Mouse (Mus musculus) embryonic facial prominence, embryonic 11.5 days (tissue): ENCODE results near the gene Cdc42ep3. TPM values are rescaled to one million over a fixed set of nuclear protein-coding genes. Genes with fewer than 3 reads are reported as not detected.

Experiments used
- ATAC-seq: fragments of 200-750 bp; cut with Nextera tagmentation; replicated peaks from 2 replicates; pipeline ENCODE4 v1.8.0; 2017; ENCODE audit warnings: low read depth; ENCODE audit not compliant: insufficient number of reproducible peaks, low FRiP score, low TSS enrichment
- DNase-seq: peaks from one replicate; pipeline ENCODE4 v3.0.0-alpha.2; 2015; ENCODE audit warnings: low spot score
- H3K27ac ChIP-seq: fragments of 300-500 bp; sonication (generic); replicated peaks from 2 replicates; pipeline ENCODE4 v1.5.1; 2014; ENCODE audit warnings: mild to moderate bottlenecking, low read depth, low read length, control low read depth
- H3K27me3 ChIP-seq: fragments of 300-500 bp; sonication (generic); 2 replicates; pipeline ENCODE4 v1.6.1; 2014; ENCODE audit warnings: mild to moderate bottlenecking, low read length, moderate library complexity, mixed read lengths; ENCODE audit not compliant: control insufficient read depth, insufficient read depth
- H3K36me3 ChIP-seq: fragments of 300-500 bp; sonication (generic); replicated peaks from 2 replicates; pipeline ENCODE4 v1.6.1; 2014; ENCODE audit warnings: low read depth, mild to moderate bottlenecking, low read length, moderate library complexity, mixed read lengths; ENCODE audit not compliant: control insufficient read depth, insufficient read depth
- H3K4me1 ChIP-seq: fragments of 300-500 bp; sonication (generic); 2 replicates; pipeline ENCODE4 v1.6.1; 2014; ENCODE audit warnings: low read length, mixed read lengths; ENCODE audit not compliant: control insufficient read depth, insufficient read depth
- H3K4me2 ChIP-seq: fragments of 300-500 bp; sonication (generic); 2 replicates; pipeline ENCODE4 v1.6.1; 2014; ENCODE audit warnings: low read depth, mild to moderate bottlenecking, control low read depth, low read length, moderate library complexity
- H3K4me3 ChIP-seq: fragments of 300-500 bp; sonication (generic); 2 replicates; pipeline ENCODE4 v1.5.1; 2014; ENCODE audit warnings: low read depth, low read length, control low read depth
- H3K9ac ChIP-seq: fragments of 300-500 bp; sonication (generic); replicated peaks from 2 replicates; pipeline ENCODE4 v1.6.1; 2014; ENCODE audit warnings: mild to moderate bottlenecking, control low read depth, low read length
- H3K9me3 ChIP-seq: fragments of 300-500 bp; sonication (generic); replicated peaks from 2 replicates; pipeline ENCODE4 v1.6.1; 2016; ENCODE audit warnings: mild to moderate bottlenecking, low read length, inconsistent platforms, mixed read lengths; ENCODE audit not compliant: control insufficient read depth
- WGBS: fragments of 180-500 bp; shearing (Covaris S2); extraction: QIAGEN DNeasy Blood & Tissue Kit; methylation state at CpG from one replicate; pipeline ENCODE4 v1.1.7; 2014; 5-methylcytosine and 5-hydroxymethylcytosine counted together
- polyA plus RNA-seq: library from polyadenylated mRNA; unstranded; fragments of >200 nt; fragmentation: Nextera tagmentation; extraction: Ambion mirVana; gene quantifications from 2 replicates; pipeline ENCODE4 v1.2.1, GENCODE M21; 2014

Gene Cdc42ep3
- polyA plus RNA-seq, 1 experiment from 2014 or later = 36.0 TPM

DNA sequence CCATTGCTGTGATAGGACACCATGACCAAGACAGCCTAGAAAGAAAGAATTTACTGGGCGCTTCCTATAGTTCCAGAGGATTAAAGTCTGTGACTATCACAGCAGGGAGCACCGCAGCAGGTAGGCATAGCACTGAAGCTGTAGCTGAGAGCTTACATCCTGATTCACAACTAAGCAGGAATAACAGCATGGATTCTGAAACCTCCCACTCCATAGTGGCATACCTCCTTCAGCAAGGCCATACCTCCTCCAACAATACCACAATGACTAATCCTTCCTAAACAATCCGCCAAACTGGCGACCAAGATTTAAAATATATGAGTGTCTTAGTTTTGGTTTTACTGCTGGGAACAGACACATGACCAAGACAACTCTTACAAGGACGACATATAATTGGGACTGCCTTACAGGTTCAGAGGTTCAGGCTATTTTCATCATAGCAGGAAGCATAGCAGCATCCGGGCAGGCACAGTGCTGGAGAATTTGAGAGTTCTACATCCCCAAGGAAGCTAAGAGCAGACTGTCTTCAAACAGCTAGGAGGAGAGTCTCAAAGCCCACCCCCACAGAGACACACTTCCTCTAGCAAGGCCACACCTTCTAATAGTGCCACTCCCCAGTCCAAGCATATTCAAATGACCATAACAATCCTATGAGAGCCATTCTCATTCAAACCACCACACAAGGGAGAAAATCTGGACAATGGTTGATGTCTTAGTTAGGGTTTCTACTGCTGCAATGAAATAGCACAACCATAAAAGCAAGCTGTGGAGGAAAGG, 21.7 kb upstream of the Cdc42ep3 start:
- WGBS = 62% methylated on average over 6 of the region's 6 CpGs
- H3K4me3 ChIP-seq = no peak overlapping the region
- no peak overlapping the region for H3K4me2 ChIP-seq
- H3K36me3 ChIP-seq = no peaks in the 10 kb centered on the region
- no peaks in the 10 kb centered on the region for H3K27me3 ChIP-seq
- H3K9ac ChIP-seq = no peak overlapping the region
- H3K9me3 ChIP-seq = no peaks in the 10 kb centered on the region
- H3K4me1 ChIP-seq = no peaks in the 10 kb centered on the region
- no peak overlapping the region for H3K27ac ChIP-seq
- ATAC-seq (no peak), DNase-seq (no peak)

DNA sequence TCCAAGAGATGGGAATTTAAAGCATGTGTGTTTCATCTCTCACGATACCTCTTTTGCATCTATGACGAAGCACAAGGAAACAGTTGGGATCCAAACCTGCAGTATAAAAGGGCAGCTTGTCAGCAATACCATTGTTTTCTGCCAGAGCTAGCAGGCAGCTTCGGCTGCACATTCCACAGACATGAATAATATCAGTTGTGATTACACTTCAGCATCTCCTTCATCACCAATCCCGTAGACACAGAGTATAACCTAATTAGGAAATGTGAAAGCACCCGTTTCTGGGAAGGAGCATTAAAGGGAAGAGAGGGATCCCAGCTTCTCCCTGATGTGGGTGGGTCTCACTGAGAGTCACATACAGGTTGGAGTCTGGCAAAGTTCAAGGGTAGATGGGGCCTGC, 18.1 kb upstream of the Cdc42ep3 start:
- WGBS = 79% methylated on average over 5 of the region's 5 CpGs
- no peak overlapping the region for H3K27ac ChIP-seq

DNA sequence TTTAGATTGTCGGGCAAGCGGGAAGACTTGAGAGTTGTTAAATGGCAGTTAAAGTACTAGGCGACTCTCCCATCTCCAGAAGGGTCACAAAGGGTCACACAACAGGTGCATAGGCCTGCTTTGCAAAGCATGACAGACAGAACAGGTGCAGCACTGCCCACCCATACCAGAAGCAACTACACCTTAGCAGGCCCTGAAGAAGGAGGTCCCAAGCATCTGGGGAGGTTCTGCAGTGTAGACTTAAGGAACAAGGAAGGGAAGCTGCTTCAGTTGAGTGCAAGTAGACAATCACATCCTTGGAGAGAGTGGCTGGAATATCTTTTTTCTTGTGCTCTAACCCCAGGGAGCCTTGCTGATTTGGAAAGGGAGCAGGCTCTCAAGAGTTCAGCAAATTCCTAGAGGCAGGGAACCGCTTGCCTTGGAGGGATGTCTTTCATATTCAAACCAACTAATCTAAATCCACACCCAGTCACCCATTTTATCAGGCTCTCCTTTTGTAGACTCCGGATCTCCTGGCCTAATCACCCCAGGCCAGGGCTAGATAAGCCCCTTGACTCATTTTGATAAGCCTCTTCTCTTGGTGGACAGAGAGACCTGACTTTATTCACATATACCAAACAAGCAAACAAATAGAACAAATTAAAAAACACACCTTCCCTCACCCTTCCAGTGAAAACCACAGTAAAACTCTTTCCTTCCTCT, 10.0 kb upstream of the Cdc42ep3 start:
- no peak overlapping the region for H3K4me3 ChIP-seq
- no peak overlapping the region for H3K4me2 ChIP-seq
- H3K36me3 ChIP-seq = no peaks in the 10 kb centered on the region
- no peak overlapping the region for H3K27ac ChIP-seq
- no peaks in the 10 kb centered on the region for H3K4me1 ChIP-seq
- no peaks in the 10 kb centered on the region; the same call in 1 of the 2 replicates for H3K27me3 ChIP-seq
- no peaks in the 10 kb centered on the region for H3K9me3 ChIP-seq
- DNase-seq (no peak), ATAC-seq (no peak)
- 26% methylated on average over 5 of the region's 5 CpGs for WGBS
- H3K9ac ChIP-seq = no peak overlapping the region

More for the DNA sequence above, 18.1 kb upstream of the Cdc42ep3 start:
- no peaks in the 10 kb centered on the region for H3K9me3 ChIP-seq
- no peak overlapping the region for H3K4me3 ChIP-seq
- no peaks in the 10 kb centered on the region for H3K27me3 ChIP-seq
- no peak overlapping the region for H3K9ac ChIP-seq
- no peaks in the 10 kb centered on the region for H3K4me1 ChIP-seq
- no peaks in the 10 kb centered on the region for H3K36me3 ChIP-seq
- ATAC-seq = no peak
- DNase-seq = no peak
- no peak overlapping the region for H3K4me2 ChIP-seq

DNA sequence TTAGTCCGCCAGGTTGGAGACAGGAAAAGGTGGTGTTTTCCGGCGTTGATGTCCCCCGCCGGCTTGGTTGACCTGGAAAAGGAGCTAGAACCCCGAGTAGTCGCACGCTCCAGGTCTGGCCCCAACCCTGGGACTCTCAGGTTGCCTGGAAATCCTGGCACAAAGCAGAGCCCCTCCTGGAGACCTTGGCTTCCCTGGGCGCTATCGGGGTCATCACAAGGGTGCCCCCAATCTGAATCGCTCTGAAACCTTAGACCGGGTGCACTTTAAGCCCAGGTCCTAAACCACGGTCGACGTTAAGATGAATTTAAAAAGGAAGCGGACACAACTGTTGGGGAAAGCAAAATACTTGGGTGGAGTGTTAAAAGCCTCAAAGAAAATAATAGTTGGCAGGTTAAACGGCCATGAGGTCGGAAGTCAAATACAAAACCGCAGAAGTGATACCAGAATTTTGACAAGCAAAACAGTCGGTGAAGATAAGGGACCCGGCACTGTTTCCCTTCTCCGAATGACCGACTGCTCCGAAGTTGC, 1.2 kb upstream of the Cdc42ep3 start:
- ATAC-seq (peak; percentile 6; the same call in 1 of the 2 replicates), DNase-seq (peak; percentile 49)
- Histone ChIP-seq H3K4me2 (peak overlapping the region; percentile 97), H3K27me3 (no peaks in the 10 kb centered on the region; the same call in 1 of the 2 replicates), H3K27ac (no peak overlapping the region), H3K36me3 (no peaks in the 10 kb centered on the region), H3K9ac (peak overlapping the region; percentile 69; the same call in 1 of the 2 replicates), H3K4me3 (peak overlapping the region; percentile 69), H3K9me3 (no peaks in the 10 kb centered on the region), H3K4me1 (no peaks in the 10 kb centered on the region)
- 8% methylated on average over 24 of the region's 24 CpGs for WGBS

DNA sequence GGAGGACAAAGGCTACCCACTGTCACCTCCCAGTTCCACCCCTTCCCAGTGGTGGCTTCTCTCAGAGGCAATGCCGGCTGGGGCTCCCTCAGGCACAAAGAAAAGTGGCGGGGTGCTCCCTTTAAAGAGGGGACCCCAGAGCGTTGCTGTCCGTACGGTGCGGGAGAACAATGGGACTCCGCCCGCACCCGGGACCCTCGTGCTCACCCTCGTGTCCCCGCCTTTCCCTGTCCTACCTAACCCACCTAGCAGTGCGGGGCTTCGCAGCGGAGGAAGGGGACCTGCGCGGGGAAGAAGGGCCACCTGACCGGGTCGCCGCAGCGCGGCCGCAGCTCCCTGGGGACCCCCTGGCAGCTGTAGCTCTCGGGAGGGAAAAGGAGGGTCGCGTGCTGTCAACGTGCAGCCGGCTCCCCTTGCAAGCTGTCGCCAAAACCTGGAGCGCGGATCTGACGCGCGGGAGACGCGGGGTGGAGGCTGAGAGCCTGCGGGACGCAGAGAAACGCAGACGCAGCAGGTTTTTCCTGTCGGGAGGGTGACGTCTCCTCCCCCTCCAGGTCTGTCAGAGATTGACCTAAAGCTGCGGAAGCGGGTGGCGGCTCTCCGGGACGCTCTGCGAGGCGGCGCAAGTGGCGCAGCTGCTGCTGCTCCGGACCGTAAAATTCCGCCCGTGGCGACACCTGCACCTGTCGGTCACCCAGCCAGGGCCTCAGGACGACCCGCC, 540 bp upstream of the Cdc42ep3 start:
- under 1% methylated on average over 58 of the region's 59 CpGs for WGBS
- ATAC-seq (peak; percentile 61), DNase-seq (peak; percentile 72)
- Histone ChIP-seq H3K4me2 (peak overlapping the region; percentile 97), H3K4me1 (no peaks in the 10 kb centered on the region), H3K36me3 (no peaks in the 10 kb centered on the region), H3K27me3 (no peaks in the 10 kb centered on the region; the same call in 1 of the 2 replicates), H3K27ac (peak overlapping the region; percentile 43), H3K9me3 (no peaks in the 10 kb centered on the region), H3K9ac (peak overlapping the region; percentile 69), H3K4me3 (peak overlapping the region; percentile 69)

DNA sequence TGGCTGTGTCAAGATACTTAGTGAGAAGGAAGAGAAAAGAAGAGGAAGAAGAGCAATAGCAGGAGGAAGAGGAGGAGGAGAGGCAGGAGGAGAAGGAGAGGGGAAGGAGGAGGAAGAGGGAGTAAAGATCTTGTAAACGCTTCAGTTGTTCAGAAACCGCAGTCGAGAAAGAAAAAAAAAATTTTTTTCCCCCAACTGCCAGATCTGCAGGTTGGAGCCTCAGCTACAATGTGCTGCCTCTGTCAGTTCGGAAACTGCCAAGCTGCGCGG, 782 bp downstream of the Cdc42ep3 start:
- H3K9ac ChIP-seq = peak overlapping the region; percentile 69
- H3K27ac ChIP-seq = no peak overlapping the region
- peak overlapping the region; percentile 69 for H3K4me3 ChIP-seq
- DNase-seq (no peak), ATAC-seq (no peak)
- H3K9me3 ChIP-seq = no peaks in the 10 kb centered on the region
- H3K4me2 ChIP-seq = peak overlapping the region; percentile 97
- WGBS = 0% methylated on average over 6 of the region's 6 CpGs
- no peaks in the 10 kb centered on the region; the same call in 1 of the 2 replicates for H3K27me3 ChIP-seq
- H3K4me1 ChIP-seq = no peaks in the 10 kb centered on the region
- H3K36me3 ChIP-seq = no peaks in the 10 kb centered on the region

DNA sequence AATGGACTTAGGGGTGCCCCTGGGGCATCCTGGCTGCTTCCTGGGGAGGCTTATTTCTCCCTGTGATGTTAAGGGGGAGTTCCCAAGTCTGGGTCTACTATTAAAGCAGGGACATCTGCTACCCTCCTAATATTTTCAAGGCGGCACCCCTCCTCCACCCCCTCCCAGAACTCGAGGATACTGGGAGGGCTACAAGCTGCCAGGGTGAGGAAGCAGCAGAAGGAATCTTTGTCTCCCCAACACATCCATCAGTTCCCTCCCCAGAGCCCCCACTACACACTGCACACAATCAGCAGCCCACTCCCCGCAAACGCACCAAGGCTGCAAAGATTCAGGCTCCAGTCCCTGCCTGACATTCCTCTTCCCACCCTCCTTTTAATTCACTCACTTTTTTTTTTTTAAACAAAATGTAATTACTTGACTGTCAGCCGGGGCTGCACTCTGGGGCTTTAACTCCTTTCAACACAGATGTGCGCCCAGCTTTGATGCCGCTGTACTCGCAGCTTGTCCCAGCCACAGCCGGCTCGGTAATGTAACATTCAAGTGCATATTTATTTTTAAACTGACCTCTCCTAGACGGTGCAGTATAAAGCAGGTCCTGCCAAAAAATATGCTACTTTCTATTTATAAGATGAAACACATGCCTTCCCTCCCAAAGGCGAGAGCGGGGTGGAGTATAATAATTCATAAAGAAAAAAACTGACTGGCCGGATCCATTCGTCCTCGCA, 1.3 kb downstream of the Cdc42ep3 start:
- Histone ChIP-seq H3K36me3 (no peaks in the 10 kb centered on the region), H3K9me3 (no peaks in the 10 kb centered on the region), H3K4me1 (no peaks in the 10 kb centered on the region), H3K9ac (peak overlapping the region; percentile 69), H3K27me3 (no peaks in the 10 kb centered on the region; the same call in 1 of the 2 replicates), H3K27ac (no peak overlapping the region), H3K4me2 (peak overlapping the region; percentile 97), H3K4me3 (peak overlapping the region; percentile 69)
- DNase-seq = peak; percentile 44
- ATAC-seq = 0 out of 2 replicates have a peak, but pooled peaks have one; percentile 24
- WGBS = 5% methylated on average over 16 of the region's 16 CpGs
